Mouse (Mus musculus) limb, embryonic 10.5 days (tissue): ENCODE measurements at regions not wholly inside any gene's neighbourhood (a gene's known extent, or its start where the extent isn't known, plus 50 kb on each side); places are given as distances from the start of the nearest gene placed in this dataset.
A peak's percentile ranks its signal among the peaks of the same experiment; 100 is the strongest.

Experiments
- DNase-seq: peaks from one replicate; pipeline ENCODE4 v3.0.0-alpha.2; 2017; ENCODE audit warnings: low spot score
- H3K27ac ChIP-seq: fragments of 300-500 bp; sonication (generic); 2 replicates; pipeline ENCODE4 v1.5.1; 2016; ENCODE audit warnings: mild to moderate bottlenecking
- H3K27me3 ChIP-seq: fragments of 300-500 bp; sonication (generic); 2 replicates; pipeline ENCODE4 v1.6.1; 2016; ENCODE audit warnings: low read depth, mild to moderate bottlenecking; ENCODE audit not compliant: poor library complexity, severe bottlenecking
- H3K36me3 ChIP-seq: fragments of 300-500 bp; sonication (generic); 2 replicates; pipeline ENCODE4 v1.6.1; 2016; ENCODE audit warnings: mild to moderate bottlenecking, moderate library complexity
- H3K4me1 ChIP-seq: fragments of 300-500 bp; sonication (generic); 2 replicates; pipeline ENCODE4 v1.6.1; 2016
- H3K4me3 ChIP-seq: fragments of 300-500 bp; sonication (generic); 2 replicates; pipeline ENCODE4 v1.5.1; 2016; ENCODE audit warnings: mild to moderate bottlenecking, moderate library complexity
- H3K9me3 ChIP-seq: fragments of 300-500 bp; sonication (generic); replicated peaks from 2 replicates; pipeline ENCODE4 v1.6.1; 2016; ENCODE audit warnings: mild to moderate bottlenecking
- WGBS: fragments of 180-500 bp; shearing (Covaris S2); methylation state at CpG from one replicate; pipeline ENCODE4 v1.1.7; 2016; 5-methylcytosine and 5-hydroxymethylcytosine counted together

GRCm38 (mm10) chr13:40652916-40653315, 85.3 kb downstream of the Tfap2a start:
- H3K9me3 ChIP-seq = no peaks in the 10 kb centered on the region
- 64% methylated on average over 3 of the region's 3 CpGs for WGBS
- H3K4me3 ChIP-seq = no peak overlapping the region
- no peaks in the 10 kb centered on the region for H3K36me3 ChIP-seq
- H3K27ac ChIP-seq = no peak overlapping the region
- no peak for DNase-seq
- H3K27me3 ChIP-seq = peaks cover 10% of the 10 kb centered on the region
- H3K4me1 ChIP-seq = peaks cover 38% of the 10 kb centered on the region

DNA sequence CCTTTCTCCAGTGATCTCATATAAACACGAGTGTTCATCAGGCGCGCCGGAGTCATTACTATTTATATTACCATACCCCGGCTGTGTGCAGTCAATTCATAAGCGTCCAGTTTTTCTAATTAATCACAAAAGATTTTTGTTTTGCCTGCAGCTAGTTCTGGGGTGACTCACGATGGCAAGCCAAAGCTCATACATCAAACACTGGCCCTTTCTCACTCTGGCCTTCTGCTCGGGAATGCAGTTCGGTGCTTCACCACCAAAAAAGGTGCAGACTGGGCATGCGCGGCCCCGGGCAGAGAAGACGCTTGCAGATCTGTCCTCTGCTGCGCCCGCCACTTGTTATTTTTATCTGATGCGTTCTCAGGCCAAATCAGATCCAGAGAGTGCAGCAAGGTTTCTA, 87.1 kb downstream of the Tfap2a start:
- Histone ChIP-seq H3K36me3 (no peaks in the 10 kb centered on the region), H3K27ac (no peak overlapping the region), H3K9me3 (no peaks in the 10 kb centered on the region), H3K4me1 (peaks cover 39% of the 10 kb centered on the region), H3K27me3 (peaks cover 10% of the 10 kb centered on the region), H3K4me3 (no peak overlapping the region)
- WGBS = 61% methylated on average over 16 of the region's 16 CpGs
- DNase-seq = peak; percentile 72

GRCm38 (mm10) chr13:40650036-40650709, 88.0 kb downstream of the Tfap2a start:
- no peaks in the 10 kb centered on the region for H3K9me3 ChIP-seq
- DNase-seq = peak; percentile 40
- 30% methylated on average over 10 of the region's 10 CpGs for WGBS
- peaks cover 10% of the 10 kb centered on the region for H3K27me3 ChIP-seq
- no peak overlapping the region for H3K4me3 ChIP-seq
- no peaks in the 10 kb centered on the region for H3K36me3 ChIP-seq
- H3K27ac ChIP-seq = peak overlapping the region; percentile 50
- H3K4me1 ChIP-seq = peaks cover 44% of the 10 kb centered on the region

- H3K4me1 ChIP-seq = peaks cover 44% of the 10 kb centered on the region
- WGBS = 34% methylated on average over 10 of the region's 10 CpGs
- peaks cover 10% of the 10 kb centered on the region for H3K27me3 ChIP-seq
- no peaks in the 10 kb centered on the region for H3K36me3 ChIP-seq
- no peak for DNase-seq
- H3K9me3 ChIP-seq = no peaks in the 10 kb centered on the region
- peak overlapping the region; percentile 50 for H3K27ac ChIP-seq
- H3K4me3 ChIP-seq = no peak overlapping the region
These were observed 88.8 kb downstream of the Tfap2a start for GRCm38 (mm10) chr13:40649096-40650035.

GRCm38 (mm10) chr13:40646131-40646530, 92.0 kb downstream of the Tfap2a start:
- peak; percentile 53 for DNase-seq
- WGBS = 53% methylated on average over 10 of the region's 10 CpGs
- Histone ChIP-seq H3K27ac (no peak overlapping the region), H3K27me3 (0 out of 2 replicates have a peak, but pooled peaks cover 5% of the 10 kb centered on the region), H3K4me1 (peaks cover 47% of the 10 kb centered on the region), H3K36me3 (no peaks in the 10 kb centered on the region), H3K4me3 (no peak overlapping the region), H3K9me3 (no peaks in the 10 kb centered on the region)

DNA sequence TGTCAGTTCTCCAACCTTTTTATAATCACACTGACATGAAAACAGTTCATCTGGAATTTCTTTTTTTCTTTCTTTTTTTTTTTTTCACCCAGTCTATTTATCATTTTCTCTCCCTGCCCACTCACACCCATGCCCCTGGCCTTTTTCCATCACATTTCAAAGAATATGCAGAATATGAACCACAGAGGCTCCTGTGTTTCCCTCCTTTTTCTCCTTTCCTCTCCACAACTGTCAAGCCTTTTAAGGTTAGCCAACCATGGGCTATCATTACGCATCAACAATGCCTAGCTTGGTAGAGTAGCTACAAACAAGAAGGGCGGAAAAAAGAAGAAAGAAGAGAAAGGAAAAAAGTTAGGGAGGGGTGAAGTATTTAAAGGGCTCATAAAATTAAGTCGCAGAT, 92.5 kb downstream of the Tfap2a start:
- DNase-seq = no peak
- Histone ChIP-seq H3K27me3 (0 out of 2 replicates have a peak, but pooled peaks cover 5% of the 10 kb centered on the region), H3K4me1 (peaks cover 44% of the 10 kb centered on the region), H3K4me3 (no peak overlapping the region), H3K9me3 (no peaks in the 10 kb centered on the region), H3K27ac (no peak overlapping the region), H3K36me3 (no peaks in the 10 kb centered on the region)
- WGBS = 63% methylated on average over 3 of the region's 3 CpGs

GRCm38 (mm10) chr13:40642931-40643330, 95.2 kb downstream of the Tfap2a start:
- 51% methylated on average over 6 of the region's 6 CpGs for WGBS
- Histone ChIP-seq H3K27ac (no peak overlapping the region), H3K27me3 (no peaks in the 10 kb centered on the region), H3K36me3 (no peaks in the 10 kb centered on the region), H3K4me1 (peaks cover 26% of the 10 kb centered on the region), H3K4me3 (no peak overlapping the region), H3K9me3 (no peaks in the 10 kb centered on the region)
- DNase-seq = no peak

- Histone ChIP-seq H3K27me3 (no peaks in the 10 kb centered on the region), H3K4me3 (no peak overlapping the region), H3K4me1 (no peaks in the 10 kb centered on the region), H3K36me3 (no peaks in the 10 kb centered on the region), H3K9me3 (no peaks in the 10 kb centered on the region; the same call in 1 of the 2 replicates), H3K27ac (no peak overlapping the region)
- WGBS = 88% methylated on average over 6 of the region's 6 CpGs
- no peak for DNase-seq
These were observed 100.9 kb downstream of the Tfap2a start for GRCm38 (mm10) chr13:40637269-40637668.

DNA sequence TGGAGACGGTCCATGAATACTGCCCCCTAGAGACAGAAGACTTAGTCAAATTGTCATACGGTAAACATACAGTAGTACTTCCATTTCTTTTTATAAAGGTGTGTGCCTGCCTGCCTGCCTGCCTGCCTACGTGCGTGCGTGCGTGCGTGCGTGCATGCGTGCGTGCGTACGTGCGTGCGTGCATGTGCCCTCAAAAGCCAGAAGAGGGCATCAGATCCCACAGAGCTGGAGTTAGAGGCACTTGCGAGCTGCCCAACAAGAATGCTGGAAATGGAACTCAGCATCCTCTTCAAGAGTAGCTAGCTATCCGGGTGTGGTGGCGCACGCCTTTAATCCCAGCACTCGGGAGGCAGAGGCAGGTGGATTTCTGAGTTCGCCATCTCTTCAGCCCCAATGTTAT, 120.3 kb downstream of the Tfap2a start:
- Histone ChIP-seq H3K9me3 (no peaks in the 10 kb centered on the region), H3K27me3 (no peaks in the 10 kb centered on the region), H3K4me3 (no peak overlapping the region), H3K4me1 (no peaks in the 10 kb centered on the region), H3K36me3 (no peaks in the 10 kb centered on the region), H3K27ac (no peak overlapping the region)
- WGBS = 97% methylated on average over 20 of the region's 20 CpGs
- no peak for DNase-seq

DNA sequence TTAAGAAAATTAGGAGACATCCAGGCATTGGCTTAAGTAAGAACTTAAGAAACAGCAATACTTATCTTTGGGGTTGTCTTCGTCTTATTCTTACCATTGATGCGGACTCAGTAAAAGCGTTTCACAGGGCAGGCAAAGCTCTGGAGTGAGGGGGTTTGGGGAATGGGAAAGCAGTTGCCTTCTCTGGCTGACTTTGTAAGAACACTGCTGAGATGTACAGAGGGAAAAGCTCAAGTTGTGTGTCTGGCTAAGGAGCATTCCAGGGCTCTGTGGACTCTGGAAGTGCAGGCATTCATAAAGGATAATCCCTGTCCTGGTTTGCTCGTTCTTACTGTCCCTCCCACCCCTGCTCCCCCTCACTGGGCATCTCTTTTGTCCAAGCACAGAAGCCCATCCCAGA, 129.7 kb downstream of the Tfap2a start:
- Histone ChIP-seq H3K4me1 (peaks cover 13% of the 10 kb centered on the region), H3K36me3 (no peaks in the 10 kb centered on the region), H3K27me3 (peaks cover 73% of the 10 kb centered on the region), H3K4me3 (no peak overlapping the region), H3K27ac (no peak overlapping the region), H3K9me3 (no peaks in the 10 kb centered on the region)
- DNase-seq = no peak
- WGBS = 82% methylated on average over 4 of the region's 4 CpGs

DNA sequence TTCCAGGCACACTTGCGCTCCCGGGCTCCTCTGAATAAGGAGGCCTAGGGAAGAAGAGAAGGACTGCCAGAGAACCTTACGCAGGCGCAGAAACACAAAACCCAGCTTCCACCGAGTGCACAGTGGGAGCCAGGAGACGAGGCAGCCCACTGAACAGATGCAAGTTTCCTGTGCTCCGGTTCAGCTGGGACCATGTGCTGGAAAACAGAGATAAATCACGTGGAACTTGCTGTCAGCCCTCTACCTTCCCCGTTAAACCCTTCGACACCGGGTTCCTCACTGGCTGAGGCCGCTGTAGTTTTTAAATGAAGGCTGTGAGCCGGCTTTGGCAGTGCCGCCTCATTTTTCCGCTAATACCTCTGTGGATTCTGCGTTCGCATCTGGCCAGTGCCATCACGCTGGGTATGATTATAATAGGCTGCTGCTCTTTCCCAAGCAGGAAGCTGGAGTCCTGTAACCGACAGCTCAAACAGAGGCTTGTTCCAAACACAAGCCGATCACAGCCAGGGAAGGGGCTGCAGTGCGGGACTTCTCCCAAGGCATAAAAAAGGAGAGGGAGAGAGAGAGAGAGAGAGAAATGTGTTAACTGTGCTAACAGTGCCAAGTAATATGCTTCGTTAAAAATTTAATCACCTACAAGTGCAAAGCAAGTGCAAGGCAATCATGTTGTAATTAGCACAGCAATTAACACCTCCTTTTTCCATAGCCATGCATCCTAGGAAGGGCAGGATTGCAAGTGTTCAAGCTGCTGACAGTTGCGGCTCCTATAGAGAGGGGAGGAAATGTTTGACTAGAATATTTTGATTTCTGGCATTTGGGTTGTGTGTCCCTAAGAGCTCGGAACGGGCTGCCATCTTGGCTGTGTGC, 131.5 kb downstream of the Tfap2a start:
- WGBS = 46% methylated on average over 25 of the region's 25 CpGs
- H3K27me3 ChIP-seq = peaks cover 88% of the 10 kb centered on the region
- peak; percentile 50 for DNase-seq
- peak overlapping the region; percentile 47; the same call in 1 of the 2 replicates for H3K27ac ChIP-seq
- H3K4me1 ChIP-seq = peaks cover 13% of the 10 kb centered on the region
- no peaks in the 10 kb centered on the region for H3K36me3 ChIP-seq
- peak overlapping the region; percentile 35 for H3K4me3 ChIP-seq
- H3K9me3 ChIP-seq = no peaks in the 10 kb centered on the region

GRCm38 (mm10) chr13:40605686-40606404, 132.3 kb downstream of the Tfap2a start:
- Histone ChIP-seq H3K4me1 (peaks cover 13% of the 10 kb centered on the region), H3K27ac (peak overlapping the region; percentile 47; the same call in 1 of the 2 replicates), H3K36me3 (no peaks in the 10 kb centered on the region), H3K9me3 (no peaks in the 10 kb centered on the region), H3K4me3 (peak overlapping the region; percentile 35), H3K27me3 (peaks cover 88% of the 10 kb centered on the region)
- WGBS = 70% methylated on average over 16 of the region's 16 CpGs
- no peak for DNase-seq
